Mouse (Mus musculus): Measurements from ENCODE around the gene Plod1. TPM values are rescaled to one million over a fixed set of nuclear protein-coding genes. Genes with fewer than 3 reads are reported as not detected.

The Plod1 gene
- polyA plus RNA-seq, 1 experiment from 2014 or later, result 24.8 TPM

GRCm38 (mm10) chr4:147969337-147969736, 32.8 kb upstream of the Plod1 start:
- TF ChIP-seq EP300 (IDR thresholded peaks at IDR 0.05; ENCODE audit: low read depth) (no peak), CTCF (IDR thresholded peaks at IDR 0.05; ENCODE audit: low read depth) (no peak)
- 40% methylated on average over 9 of the region's 9 CpGs for WGBS (ENCODE audit: insufficient replicate concordance)
- Histone ChIP-seq H3K4me1 (ENCODE audit: insufficient read depth) (no peaks in the 10 kb centered on the region), H3K9ac (replicated peaks) (no peak overlapping the region), H3K4me3 (ENCODE audit: low read depth, low read length) (no peak overlapping the region), H3K9me3 (ENCODE audit: low read length) (no peaks in the 10 kb centered on the region), H3K27ac (ENCODE audit: low read depth) (no peak overlapping the region), H3K4me2 (ENCODE audit: low read depth, low read length) (no peak overlapping the region), H3K36me3 (replicated peaks; ENCODE audit: insufficient read depth, low read length) (no peaks in the 10 kb centered on the region), H3K27me3 (ENCODE audit: insufficient read depth, low read length) (no peaks in the 10 kb centered on the region)
- ATAC-seq (no peak), DNase-seq (no peak)

GRCm38 (mm10) chr4:147968816-147969215, 32.2 kb upstream of the Plod1 start:
- H3K4me3 ChIP-seq (ENCODE audit: low read depth, low read length), result no peak overlapping the region

GRCm38 (mm10) chr4:147965712-147966111, 29.1 kb upstream of the Plod1 start:
- WGBS (ENCODE audit: insufficient replicate concordance), result 68% methylated on average over 7 of the region's 7 CpGs
- Histone ChIP-seq H3K9ac (replicated peaks) (no peak overlapping the region), H3K4me1 (ENCODE audit: insufficient read depth) (no peaks in the 10 kb centered on the region), H3K27me3 (ENCODE audit: insufficient read depth, low read length) (no peaks in the 10 kb centered on the region), H3K4me3 (ENCODE audit: low read depth, low read length) (no peak overlapping the region), H3K27ac (ENCODE audit: low read depth) (no peak overlapping the region), H3K36me3 (replicated peaks; ENCODE audit: insufficient read depth, low read length) (no peaks in the 10 kb centered on the region), H3K4me2 (ENCODE audit: low read depth, low read length) (no peak overlapping the region), H3K9me3 (ENCODE audit: low read length) (no peaks in the 10 kb centered on the region)
- DNase-seq (no peak), ATAC-seq (no peak)
- no peak for TF ChIP-seq EP300 (IDR thresholded peaks at IDR 0.05; ENCODE audit: low read depth)
- no peak for TF ChIP-seq CTCF (IDR thresholded peaks at IDR 0.05; ENCODE audit: low read depth)

More at GRCm38 (mm10) chr4:147968816-147969215, 32.2 kb upstream of the Plod1 start:
- Histone ChIP-seq H3K4me1 (ENCODE audit: insufficient read depth) (no peaks in the 10 kb centered on the region), H3K27ac (ENCODE audit: low read depth) (no peak overlapping the region), H3K27me3 (ENCODE audit: insufficient read depth, low read length) (no peaks in the 10 kb centered on the region), H3K36me3 (replicated peaks; ENCODE audit: insufficient read depth, low read length) (no peaks in the 10 kb centered on the region), H3K9me3 (ENCODE audit: low read length) (no peaks in the 10 kb centered on the region), H3K9ac (replicated peaks) (no peak overlapping the region), H3K4me2 (ENCODE audit: low read depth, low read length) (no peak overlapping the region)
- WGBS (ENCODE audit: insufficient replicate concordance), result 69% methylated on average over 2 of the region's 2 CpGs
- DNase-seq (no peak), ATAC-seq (no peak)
- TF ChIP-seq CTCF (IDR thresholded peaks at IDR 0.05; ENCODE audit: low read depth) (no peak), EP300 (IDR thresholded peaks at IDR 0.05; ENCODE audit: low read depth) (no peak)

GRCm38 (mm10) chr4:147963623-147964022, 27.1 kb upstream of the Plod1 start:
- DNase-seq, result no peak
- WGBS (ENCODE audit: insufficient replicate concordance), result 79% methylated on average over 15 of the region's 15 CpGs
- no peak overlapping the region for H3K9ac ChIP-seq (replicated peaks)
- no peak for ATAC-seq
- H3K27me3 ChIP-seq (ENCODE audit: insufficient read depth, low read length), result no peaks in the 10 kb centered on the region
- no peaks in the 10 kb centered on the region for H3K9me3 ChIP-seq (ENCODE audit: low read length)
- no peak overlapping the region for H3K4me2 ChIP-seq (ENCODE audit: low read depth, low read length)
- no peaks in the 10 kb centered on the region for H3K4me1 ChIP-seq (ENCODE audit: insufficient read depth)
- H3K27ac ChIP-seq (ENCODE audit: low read depth), result no peak overlapping the region
- H3K4me3 ChIP-seq (ENCODE audit: low read depth, low read length), result no peak overlapping the region
- no peaks in the 10 kb centered on the region for H3K36me3 ChIP-seq (replicated peaks; ENCODE audit: insufficient read depth, low read length)
- no peak for TF ChIP-seq EP300 (IDR thresholded peaks at IDR 0.05; ENCODE audit: low read depth)
- no peak for TF ChIP-seq CTCF (IDR thresholded peaks at IDR 0.05; ENCODE audit: low read depth)

GRCm38 (mm10) chr4:147962781-147963180, 26.2 kb upstream of the Plod1 start:
- Histone ChIP-seq H3K9me3 (ENCODE audit: low read length) (no peaks in the 10 kb centered on the region), H3K27ac (ENCODE audit: low read depth) (no peak overlapping the region), H3K9ac (replicated peaks) (no peak overlapping the region), H3K4me3 (ENCODE audit: low read depth, low read length) (no peak overlapping the region), H3K27me3 (ENCODE audit: insufficient read depth, low read length) (no peaks in the 10 kb centered on the region), H3K36me3 (replicated peaks; ENCODE audit: insufficient read depth, low read length) (no peaks in the 10 kb centered on the region), H3K4me1 (ENCODE audit: insufficient read depth) (no peaks in the 10 kb centered on the region), H3K4me2 (ENCODE audit: low read depth, low read length) (no peak overlapping the region)
- DNase-seq (no peak), ATAC-seq (no peak)
- WGBS (ENCODE audit: insufficient replicate concordance), result 49% methylated on average over 6 of the region's 6 CpGs
- TF ChIP-seq CTCF (IDR thresholded peaks at IDR 0.05; ENCODE audit: low read depth), result no peak
- no peak for TF ChIP-seq EP300 (IDR thresholded peaks at IDR 0.05; ENCODE audit: low read depth)

GRCm38 (mm10) chr4:147959881-147960831, 23.6 kb upstream of the Plod1 start:
- TF ChIP-seq EP300 (IDR thresholded peaks at IDR 0.05; ENCODE audit: low read depth) (no peak), CTCF (IDR thresholded peaks at IDR 0.05; ENCODE audit: low read depth) (peak; percentile 86)
- H3K27me3 ChIP-seq (ENCODE audit: insufficient read depth, low read length), result no peaks in the 10 kb centered on the region
- no peak overlapping the region for H3K4me3 ChIP-seq (ENCODE audit: low read depth, low read length)
- ATAC-seq (peak; percentile 47), DNase-seq (peak; percentile 75)
- no peak overlapping the region for H3K4me2 ChIP-seq (ENCODE audit: low read depth, low read length)
- no peaks in the 10 kb centered on the region for H3K36me3 ChIP-seq (replicated peaks; ENCODE audit: insufficient read depth, low read length)
- no peaks in the 10 kb centered on the region for H3K9me3 ChIP-seq (ENCODE audit: low read length)
- H3K9ac ChIP-seq (replicated peaks), result no peak overlapping the region
- no peak overlapping the region for H3K27ac ChIP-seq (ENCODE audit: low read depth)
- H3K4me1 ChIP-seq (ENCODE audit: insufficient read depth), result no peaks in the 10 kb centered on the region
- 27% methylated on average over 6 of the region's 6 CpGs for WGBS (ENCODE audit: insufficient replicate concordance)
